Mouse (Mus musculus): Measurements from ENCODE around the gene Ccdc85b. TPM values are rescaled to one million over a fixed set of nuclear protein-coding genes. Genes with fewer than 3 reads are reported as not detected.
"Not testable (repeated sequence)": the region's sequence is repeated elsewhere in the genome, so short reads cannot be mapped to it uniquely, and the experiment has no call there.

Ccdc85b gene
- polyA plus RNA-seq, 1 experiment from 2014 or later: 10.8 TPM

- ATAC-seq (ENCODE audit: insufficient number of reproducible peaks, insufficient read depth, low FRiP score, low TSS enrichment, low read depth): no peak
- H3K4me2 ChIP-seq: peak overlapping the region; percentile 67
- 0 out of 2 replicates have a peak overlapping the region, but pooled peaks have one; percentile 73 for H3K9ac ChIP-seq (replicated peaks)
- H3K4me1 ChIP-seq (replicated peaks): peaks cover 13% of the 10 kb centered on the region
- no peak overlapping the region for H3K27ac ChIP-seq
- peaks cover 7% of the 10 kb centered on the region; the same call in 1 of the 2 replicates for H3K36me3 ChIP-seq
- peak overlapping the region; percentile 60; the same call in 1 of the 2 replicates for H3K4me3 ChIP-seq (replicated peaks)
- H3K27me3 ChIP-seq: no peaks in the 10 kb centered on the region
- 92% methylated on average over 13 of the region's 13 CpGs for WGBS
- no peaks in the 10 kb centered on the region for H3K9me3 ChIP-seq
Observed at GRCm38 (mm10) chr19:5408057-5409001, 49.4 kb downstream of the Ccdc85b start.

- H3K27ac ChIP-seq: peak overlapping the region; percentile 94
- ATAC-seq (ENCODE audit: insufficient number of reproducible peaks, insufficient read depth, low FRiP score, low TSS enrichment, low read depth): no peak
- peak overlapping the region; percentile 67 for H3K4me2 ChIP-seq
- H3K27me3 ChIP-seq: no peaks in the 10 kb centered on the region
- peaks cover 13% of the 10 kb centered on the region for H3K4me1 ChIP-seq (replicated peaks)
- H3K9ac ChIP-seq (replicated peaks): peak overlapping the region; percentile 73
- no peaks in the 10 kb centered on the region for H3K9me3 ChIP-seq
- peaks cover 7% of the 10 kb centered on the region; the same call in 1 of the 2 replicates for H3K36me3 ChIP-seq
- H3K4me3 ChIP-seq (replicated peaks): peak overlapping the region; percentile 60
- 14% methylated on average over 7 of the region's 7 CpGs for WGBS
Observed at GRCm38 (mm10) chr19:5407133-5407532, 50.6 kb downstream of the Ccdc85b start.

- 18% methylated on average over 25 of the region's 25 CpGs for WGBS
- H3K4me2 ChIP-seq: peak overlapping the region; percentile 67
- H3K36me3 ChIP-seq, H3K27me3 ChIP-seq, H3K9me3 ChIP-seq: not testable (repeated sequence)
- peak overlapping the region; percentile 60 for H3K4me3 ChIP-seq (replicated peaks)
- ATAC-seq (ENCODE audit: insufficient number of reproducible peaks, insufficient read depth, low FRiP score, low TSS enrichment, low read depth): peak; percentile 63
- peak overlapping the region; percentile 73 for H3K9ac ChIP-seq (replicated peaks)
- peak overlapping the region; percentile 94 for H3K27ac ChIP-seq
- H3K4me1 ChIP-seq (replicated peaks): peaks cover 13% of the 10 kb centered on the region
Observed at GRCm38 (mm10) chr19:5406531-5407126, 51.1 kb downstream of the Ccdc85b start.

- Histone ChIP-seq H3K9ac (replicated peaks) (peak overlapping the region; percentile 53; the same call in 1 of the 2 replicates), H3K9me3 (no peaks in the 10 kb centered on the region), H3K4me2 (peak overlapping the region; percentile 54), H3K27ac (peak overlapping the region; percentile 73), H3K27me3 (no peaks in the 10 kb centered on the region), H3K4me3 (replicated peaks) (peak overlapping the region; percentile 38), H3K36me3 (peaks cover 7% of the 10 kb centered on the region; the same call in 1 of the 2 replicates), H3K4me1 (replicated peaks) (peaks cover 13% of the 10 kb centered on the region)
- ATAC-seq (ENCODE audit: insufficient number of reproducible peaks, insufficient read depth, low FRiP score, low TSS enrichment, low read depth): no peak
- WGBS: 32% methylated on average over 7 of the region's 7 CpGs
Observed at GRCm38 (mm10) chr19:5405924-5406323, 51.8 kb downstream of the Ccdc85b start.

Other genes with a start within 250 kb of the Ccdc85b start
- gene Pacs1, start 184.8 kb downstream of the Ccdc85b start, polyA plus RNA-seq (2016; fragmentation: Nextera tagmentation; extraction: Ambion mirVana): 25.9 and 32.2 TPM in 2 replicates
- 380 and 389 TPM in 2 replicates for gene Sf3b2, start 162.4 kb downstream of the Ccdc85b start, polyA plus RNA-seq (2016; fragmentation: Nextera tagmentation; extraction: Ambion mirVana)
- gene Gal3st3, start 159.6 kb downstream of the Ccdc85b start, polyA plus RNA-seq (2016; fragmentation: Nextera tagmentation; extraction: Ambion mirVana): 6.1 and 6.7 TPM in 2 replicates
- gene Catsper1, start 122.2 kb downstream of the Ccdc85b start, polyA plus RNA-seq (2016; fragmentation: Nextera tagmentation; extraction: Ambion mirVana): not detected in 2 replicates
- gene Cst6, start 108.3 kb downstream of the Ccdc85b start, polyA plus RNA-seq (2016; fragmentation: Nextera tagmentation; extraction: Ambion mirVana): 1.4 and 1.9 TPM in 2 replicates
- gene Eif1ad, start 91.2 kb downstream of the Ccdc85b start, polyA plus RNA-seq (2016; fragmentation: Nextera tagmentation; extraction: Ambion mirVana): 68.6 and 73.5 TPM in 2 replicates
- 453 and 465 TPM in 2 replicates for gene Banf1, start 90.7 kb downstream of the Ccdc85b start, polyA plus RNA-seq (2016; fragmentation: Nextera tagmentation; extraction: Ambion mirVana)
- gene Sart1, start 69.2 kb downstream of the Ccdc85b start, polyA plus RNA-seq (2016; fragmentation: Nextera tagmentation; extraction: Ambion mirVana): 111 and 118 TPM in 2 replicates
- gene Tsga10ip, start 55.4 kb downstream of the Ccdc85b start, polyA plus RNA-seq (2016; fragmentation: Nextera tagmentation; extraction: Ambion mirVana): 0.20 TPM in 2 replicates
- 310 and 324 TPM in 2 replicates for gene Drap1, start 32.9 kb downstream of the Ccdc85b start, polyA plus RNA-seq (2016; fragmentation: Nextera tagmentation; extraction: Ambion mirVana)
- gene AI837181, start 32.8 kb downstream of the Ccdc85b start, polyA plus RNA-seq (2016; fragmentation: Nextera tagmentation; extraction: Ambion mirVana): 65.0 and 69.1 TPM in 2 replicates
- not detected in 2 replicates for gene Fosl1, start 10.3 kb downstream of the Ccdc85b start, polyA plus RNA-seq (2016; fragmentation: Nextera tagmentation; extraction: Ambion mirVana)
- gene Fibp, start 2.7 kb upstream of the Ccdc85b start, polyA plus RNA-seq (2016; fragmentation: Nextera tagmentation; extraction: Ambion mirVana): 130 and 140 TPM in 2 replicates
- gene Ctsw, start 10.6 kb upstream of the Ccdc85b start, polyA plus RNA-seq (2016; fragmentation: Nextera tagmentation; extraction: Ambion mirVana): 2.2 and 2.9 TPM in 2 replicates
- gene Efemp2, start 16.1 kb upstream of the Ccdc85b start, polyA plus RNA-seq (2016; fragmentation: Nextera tagmentation; extraction: Ambion mirVana): 138 and 139 TPM in 2 replicates
- gene Mus81, start 30.5 kb upstream of the Ccdc85b start, polyA plus RNA-seq (2016; fragmentation: Nextera tagmentation; extraction: Ambion mirVana): 43.4 and 43.7 TPM in 2 replicates
- gene Cfl1, start 32.6 kb upstream of the Ccdc85b start, polyA plus RNA-seq (2016; fragmentation: Nextera tagmentation; extraction: Ambion mirVana): 2,525 and 2,543 TPM in 2 replicates
- 0.20 and 0.42 TPM in 2 replicates for gene 1700020D05Rik, start 45.9 kb upstream of the Ccdc85b start, polyA plus RNA-seq (2016; fragmentation: Nextera tagmentation; extraction: Ambion mirVana)
- 9.3 and 10.1 TPM in 2 replicates for gene Snx32, start 52.6 kb upstream of the Ccdc85b start, polyA plus RNA-seq (2016; fragmentation: Nextera tagmentation; extraction: Ambion mirVana)
- 1.2 TPM in 2 replicates for gene Ovol1, start 102.8 kb upstream of the Ccdc85b start, polyA plus RNA-seq (2016; fragmentation: Nextera tagmentation; extraction: Ambion mirVana)
- gene Ap5b1, start 110.1 kb upstream of the Ccdc85b start, polyA plus RNA-seq (2016; fragmentation: Nextera tagmentation; extraction: Ambion mirVana): 1.8 TPM in 2 replicates
- 171 and 193 TPM in 2 replicates for gene Rnaseh2c, start 144.0 kb upstream of the Ccdc85b start, polyA plus RNA-seq (2016; fragmentation: Nextera tagmentation; extraction: Ambion mirVana)
- gene Kat5, start 152.3 kb upstream of the Ccdc85b start, polyA plus RNA-seq (2016; fragmentation: Nextera tagmentation; extraction: Ambion mirVana): 56.3 and 60.1 TPM in 2 replicates
- gene Rela, start 179.6 kb upstream of the Ccdc85b start, polyA plus RNA-seq (2016; fragmentation: Nextera tagmentation; extraction: Ambion mirVana): 44.7 and 45.9 TPM in 2 replicates
- gene Sipa1, start 205.8 kb upstream of the Ccdc85b start, polyA plus RNA-seq (2016; fragmentation: Nextera tagmentation; extraction: Ambion mirVana): 26.5 and 27.6 TPM in 2 replicates
- 19.4 and 19.6 TPM in 2 replicates for gene Map3k11, start 230.8 kb upstream of the Ccdc85b start, polyA plus RNA-seq (2016; fragmentation: Nextera tagmentation; extraction: Ambion mirVana)
- gene Pcnx3, start 231.0 kb upstream of the Ccdc85b start, polyA plus RNA-seq (2016; fragmentation: Nextera tagmentation; extraction: Ambion mirVana): 35.9 and 38.3 TPM in 2 replicates
- gene Kcnk7, start 246.5 kb upstream of the Ccdc85b start, polyA plus RNA-seq (2016; fragmentation: Nextera tagmentation; extraction: Ambion mirVana): 0.40 TPM in 1 of 2 replicates, not detected in the other